Mouse (Mus musculus): Measurements from ENCODE around the gene Card9. TPM values are rescaled to one million over a fixed set of nuclear protein-coding genes. Genes with fewer than 3 reads are reported as not detected.

Card9 gene
- polyA plus RNA-seq, 1 experiment from 2014 or later: 0.60 TPM

Other genes with a start within 250 kb of the Card9 start
- gene Nacc2, start 237.7 kb downstream of the Card9 start, polyA plus RNA-seq (2015; fragmentation: Nextera tagmentation; extraction: Ambion mirVana): 5.2 and 8.0 TPM in 2 replicates
- gene Lhx3, start 152.6 kb downstream of the Card9 start, polyA plus RNA-seq (2015; fragmentation: Nextera tagmentation; extraction: Ambion mirVana): not detected in 2 replicates
- 8.8 and 14.3 TPM in 2 replicates for gene Qsox2, start 123.4 kb downstream of the Card9 start, polyA plus RNA-seq (2015; fragmentation: Nextera tagmentation; extraction: Ambion mirVana)
- 0.08 and 0.15 TPM in 2 replicates for gene Ccdc187, start 66.4 kb downstream of the Card9 start, polyA plus RNA-seq (2015; fragmentation: Nextera tagmentation; extraction: Ambion mirVana)
- 64.4 and 71.6 TPM in 2 replicates for gene Gpsm1, start 45.4 kb downstream of the Card9 start, polyA plus RNA-seq (2015; fragmentation: Nextera tagmentation; extraction: Ambion mirVana)
- 22.1 and 27.9 TPM in 2 replicates for gene Dnlz, start 8.8 kb downstream of the Card9 start, polyA plus RNA-seq (2015; fragmentation: Nextera tagmentation; extraction: Ambion mirVana)
- gene Snapc4, start 19.7 kb upstream of the Card9 start, polyA plus RNA-seq (2015; fragmentation: Nextera tagmentation; extraction: Ambion mirVana): 16.8 and 19.6 TPM in 2 replicates
- gene Entr1, start 28.4 kb upstream of the Card9 start, polyA plus RNA-seq (2015; fragmentation: Nextera tagmentation; extraction: Ambion mirVana): 72.3 and 82.9 TPM in 2 replicates
- 103 and 111 TPM in 2 replicates for gene Pmpca, start 28.4 kb upstream of the Card9 start, polyA plus RNA-seq (2015; fragmentation: Nextera tagmentation; extraction: Ambion mirVana)
- gene Inpp5e, start 48.3 kb upstream of the Card9 start, polyA plus RNA-seq (2015; fragmentation: Nextera tagmentation; extraction: Ambion mirVana): 14.3 and 16.7 TPM in 2 replicates
- 10.5 and 14.5 TPM in 2 replicates for gene Sec16a, start 84.3 kb upstream of the Card9 start, polyA plus RNA-seq (2015; fragmentation: Nextera tagmentation; extraction: Ambion mirVana)
- gene Notch1, start 155.7 kb upstream of the Card9 start, polyA plus RNA-seq (2015; fragmentation: Nextera tagmentation; extraction: Ambion mirVana): 10.8 and 24.2 TPM in 2 replicates
- 159 and 197 TPM in 2 replicates for gene Egfl7, start 219.1 kb upstream of the Card9 start, polyA plus RNA-seq (2015; fragmentation: Nextera tagmentation; extraction: Ambion mirVana)
- not detected in 2 replicates for gene Gm20532, start 225.7 kb upstream of the Card9 start, polyA plus RNA-seq (2015; fragmentation: Nextera tagmentation; extraction: Ambion mirVana)
- 19.9 and 26.3 TPM in 2 replicates for gene Agpat2, start 243.5 kb upstream of the Card9 start, polyA plus RNA-seq (2015; fragmentation: Nextera tagmentation; extraction: Ambion mirVana)